Mouse (Mus musculus) liver, adult 2 months (tissue): ENCODE data around the gene Pxmp4.

Experiments used
- CTCF ChIP-seq: fragments of 200-500 bp; IDR thresholded peaks from 2 replicates; pipeline ENCODE4 v1.5.1; 2011; ENCODE audit warnings: low read depth, low read length, control low read depth
- POLR2A ChIP-seq: fragments of 200-500 bp; IDR thresholded peaks from 2 replicates; pipeline ENCODE4 v1.6.1; 2011; ENCODE audit warnings: low read length, control low read depth; ENCODE audit not compliant: insufficient read depth; ENCODE audit errors: extremely low read depth

DNA sequence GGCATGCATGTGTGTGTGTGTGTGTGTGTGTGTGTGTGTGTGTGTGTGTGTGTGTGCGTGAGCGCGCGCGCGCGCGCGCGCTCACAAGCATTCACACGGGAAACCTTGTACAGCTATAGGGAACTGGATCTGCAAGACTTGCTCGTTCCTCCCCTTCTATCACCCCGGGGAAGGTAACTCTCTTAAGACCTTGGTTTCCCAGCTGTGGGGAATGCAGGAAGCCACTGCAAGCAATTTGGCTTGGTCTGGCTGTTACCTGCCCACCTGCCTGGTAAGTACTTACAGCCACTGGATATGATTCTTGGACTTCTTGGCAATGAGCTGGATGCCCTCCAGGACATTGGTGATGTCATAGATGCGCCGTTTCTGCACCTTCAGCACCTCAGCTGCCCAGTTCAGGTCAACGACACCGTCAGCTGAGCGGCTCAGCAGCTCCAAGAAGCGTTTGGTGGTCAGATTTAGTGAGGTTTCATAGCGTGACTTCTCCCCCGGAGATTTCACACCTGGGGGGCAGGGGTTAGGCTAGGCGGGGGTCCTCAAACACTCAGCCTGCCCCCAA is 39.8 kb downstream of the Pxmp4 start:
- TF ChIP-seq CTCF (no peak), POLR2A (no peak)
